Mouse (Mus musculus) C2C12 (cell line): ENCODE measurements around the gene Slc2a5.

Source experiments
- CTCF ChIP-seq: IDR thresholded peaks from one replicate; pipeline ENCODE4 v1.5.1; 2011; ENCODE audit not compliant: control insufficient read depth, insufficient read depth, insufficient read length
- FOSL1 ChIP-seq: IDR thresholded peaks from one replicate; pipeline ENCODE4 v1.8.0; 2011; ENCODE audit warnings: mild to moderate bottlenecking, low read length; ENCODE audit not compliant: poor library complexity, insufficient read depth, severe bottlenecking
- MAX ChIP-seq: IDR thresholded peaks from one replicate; pipeline ENCODE4 v1.6.1; 2011; ENCODE audit warnings: mild to moderate bottlenecking, control low read depth
- MYOG ChIP-seq: IDR thresholded peaks from one replicate; pipeline ENCODE4 v1.6.1; 2011; ENCODE audit not compliant: control insufficient read depth, insufficient read length; ENCODE audit errors: extremely low read depth
- USF1 ChIP-seq: IDR thresholded peaks from one replicate; pipeline ENCODE4 v1.6.1; 2011; ENCODE audit warnings: low read depth, mild to moderate bottlenecking, control low read depth, moderate library complexity

GRCm38 (mm10) chr4:150094463-150094789 is 24.7 kb upstream of the Slc2a5 start:
- TF ChIP-seq CTCF (no peak), USF1 (no peak), MAX (no peak), FOSL1 (no peak), MYOG (no peak)
